Mouse (Mus musculus) retina, postnatal 7 days (tissue): ENCODE measurements around the gene Kcnh6.

Experiments
- DNase-seq: peaks from one replicate; pipeline ENCODE4 v3.0.0-alpha.2; 2012; ENCODE audit warnings: low read depth, low spot score

The Kcnh6 gene

GRCm38 (mm10) chr11:106063756-106064155, 55.8 kb downstream of the Kcnh6 start:
- no peak for DNase-seq

- no peak for DNase-seq
Measured at GRCm38 (mm10) chr11:106065073-106065922, 57.4 kb downstream of the Kcnh6 start.

GRCm38 (mm10) chr11:106065923-106066571, 58.1 kb downstream of the Kcnh6 start, which contains the start of gene Taco1:
TSS of gene Taco1 (plus strand) at chr11:106066061.
- DNase-seq = peak; percentile 86

- peak; percentile 19 for DNase-seq
Measured at GRCm38 (mm10) chr11:106066616-106067015, 58.7 kb downstream of the Kcnh6 start.

GRCm38 (mm10) chr11:106073774-106074173, 65.8 kb downstream of the Kcnh6 start:
- DNase-seq = no peak

- DNase-seq = peak; percentile 46
Measured at GRCm38 (mm10) chr11:106076321-106076720, 68.4 kb downstream of the Kcnh6 start.
